Mouse (Mus musculus) ES-Bruce4 (cell line): ENCODE results near the gene Kalrn. TPM values are rescaled to one million over a fixed set of nuclear protein-coding genes. Genes with fewer than 3 reads are reported as not detected.

Source experiments
- H3K27ac ChIP-seq: 2 replicates; pipeline ENCODE4 v1.5.1; 2012; ENCODE audit warnings: low read length, inconsistent platforms; ENCODE audit not compliant: insufficient read depth
- H3K27me3 ChIP-seq: 2 replicates; pipeline ENCODE4 v1.6.1; 2012; ENCODE audit warnings: mild to moderate bottlenecking, low read length, inconsistent platforms; ENCODE audit not compliant: control insufficient read depth, poor library complexity, insufficient read depth, severe bottlenecking
- H3K36me3 ChIP-seq: 2 replicates; pipeline ENCODE4 v1.6.1; 2012; ENCODE audit warnings: inconsistent platforms, mild to moderate bottlenecking, low read length, moderate library complexity; ENCODE audit not compliant: control insufficient read depth, poor library complexity, insufficient read depth, severe bottlenecking
- H3K4me1 ChIP-seq: one replicate; pipeline ENCODE4 v1.8.1; 2011; ENCODE audit warnings: low read length; ENCODE audit not compliant: control insufficient read depth, insufficient read depth
- H3K4me3 ChIP-seq: 2 replicates; pipeline ENCODE4 v1.5.1; 2011; ENCODE audit warnings: low read depth, mild to moderate bottlenecking, low read length
- H3K9ac ChIP-seq: 2 replicates; pipeline ENCODE4 v1.6.1; 2012; ENCODE audit warnings: low read depth, mild to moderate bottlenecking, inconsistent platforms; ENCODE audit not compliant: poor library complexity, severe bottlenecking
- H3K9me3 ChIP-seq: replicated peaks from 2 replicates; pipeline ENCODE4 v1.6.1; 2012; ENCODE audit warnings: mild to moderate bottlenecking, low read length, inconsistent platforms; ENCODE audit not compliant: control insufficient read depth, poor library complexity, insufficient read depth, severe bottlenecking
- CTCF ChIP-seq: IDR thresholded peaks from one replicate; pipeline ENCODE4 v1.8.1; 2011; ENCODE audit warnings: low read depth, low read length
- EP300 ChIP-seq: IDR thresholded peaks from 2 replicates; pipeline ENCODE4 v1.6.1; 2011; ENCODE audit warnings: low read depth, low read length; ENCODE audit not compliant: insufficient read depth
- POLR2A ChIP-seq: IDR thresholded peaks from one replicate; pipeline ENCODE4 v1.8.1; 2011; ENCODE audit warnings: low read length; ENCODE audit not compliant: insufficient read depth
- polyA plus RNA-seq: library from polyadenylated mRNA; stranded (reverse); fragments of >200 nt; gene quantifications from 2 replicates; pipeline ENCODE4 v1.2.4, GENCODE M21; 2011; ENCODE audit warnings: low read depth; ENCODE audit not compliant: missing spikeins, insufficient read depth, insufficient read length

Kalrn gene
- 8.2 and 9.0 TPM in 2 replicates for polyA plus RNA-seq

DNA sequence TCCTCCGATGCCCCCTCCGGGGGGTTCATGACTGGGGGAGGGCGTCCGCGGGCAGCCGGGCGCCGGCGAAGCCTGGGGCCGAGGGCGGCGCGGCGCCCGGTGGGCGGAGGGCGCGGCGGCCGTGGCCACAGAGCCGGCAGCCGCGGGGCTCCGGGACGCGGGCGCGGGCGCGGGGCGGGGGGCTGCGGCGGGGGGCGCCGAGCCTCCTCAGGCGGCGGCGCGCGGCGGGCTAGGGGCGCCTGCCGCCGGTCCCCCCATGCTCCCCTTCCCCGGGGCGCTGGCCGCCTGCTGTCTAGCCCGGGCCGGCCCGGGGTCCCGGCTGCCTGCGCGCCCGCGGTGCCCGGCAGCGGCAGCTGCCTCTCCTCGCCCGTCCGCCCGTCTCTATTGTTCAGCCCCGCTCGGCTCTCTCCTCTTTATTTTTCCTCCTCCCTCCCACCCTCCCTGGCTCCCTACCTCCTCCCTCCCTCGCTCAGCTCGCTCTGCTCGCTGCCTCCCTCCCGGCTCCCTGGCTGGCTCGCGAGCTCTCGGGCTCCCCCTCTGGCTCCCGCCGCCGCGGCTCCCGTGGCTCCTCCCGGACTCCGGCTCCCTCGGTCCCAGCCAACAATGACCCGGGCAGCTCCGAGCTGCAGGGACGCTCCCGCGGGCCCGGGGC is at the start of gene Kalrn:
Gene Kalrn (minus strand): TSS at position 382 of the 652 bp plus-strand sequence.
- H3K9me3 ChIP-seq = no peaks in the 10 kb centered on the region; the same call in 1 of the 2 replicates
- H3K4me1 ChIP-seq = no peaks in the 10 kb centered on the region
- peak within 1 kb of the TSS; percentile 82 for H3K4me3 ChIP-seq
- H3K27ac ChIP-seq = no peak within 1 kb of the TSS
- H3K27me3 ChIP-seq = peaks cover 26% of the 10 kb centered on the region
- H3K9ac ChIP-seq = peak within 1 kb of the TSS; percentile 84
- TF ChIP-seq POLR2A (no peak), CTCF (no peak), EP300 (no peak)
- no peaks in the 10 kb centered on the region for H3K36me3 ChIP-seq

DNA sequence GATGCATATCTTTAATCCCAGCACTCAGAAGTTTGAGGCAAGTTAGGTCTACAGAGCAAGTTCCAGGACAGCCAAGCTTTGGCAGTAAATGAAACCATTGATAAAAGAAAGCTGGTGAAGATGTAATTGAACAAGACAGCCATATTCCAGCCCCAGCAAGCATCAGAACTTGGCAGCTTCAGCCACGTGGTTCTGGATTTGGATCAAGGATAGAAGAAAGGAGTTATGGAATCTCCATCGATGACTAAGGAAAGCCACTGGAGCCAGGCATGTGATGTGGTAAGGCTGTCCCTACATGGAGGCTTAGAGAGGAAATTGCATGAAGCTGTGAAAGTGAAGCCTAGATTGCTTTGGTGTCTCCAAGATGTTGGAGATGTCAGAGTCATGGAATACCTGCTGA is 40.7 kb upstream of the Kalrn start:
- Histone ChIP-seq H3K36me3 (no peaks in the 10 kb centered on the region), H3K4me3 (no peak overlapping the region), H3K4me1 (no peaks in the 10 kb centered on the region), H3K27me3 (no peaks in the 10 kb centered on the region), H3K9me3 (no peaks in the 10 kb centered on the region; the same call in 1 of the 2 replicates), H3K27ac (no peak overlapping the region), H3K9ac (no peak overlapping the region)
- no peak for TF ChIP-seq EP300
- no peak for TF ChIP-seq CTCF
- no peak for TF ChIP-seq POLR2A

DNA sequence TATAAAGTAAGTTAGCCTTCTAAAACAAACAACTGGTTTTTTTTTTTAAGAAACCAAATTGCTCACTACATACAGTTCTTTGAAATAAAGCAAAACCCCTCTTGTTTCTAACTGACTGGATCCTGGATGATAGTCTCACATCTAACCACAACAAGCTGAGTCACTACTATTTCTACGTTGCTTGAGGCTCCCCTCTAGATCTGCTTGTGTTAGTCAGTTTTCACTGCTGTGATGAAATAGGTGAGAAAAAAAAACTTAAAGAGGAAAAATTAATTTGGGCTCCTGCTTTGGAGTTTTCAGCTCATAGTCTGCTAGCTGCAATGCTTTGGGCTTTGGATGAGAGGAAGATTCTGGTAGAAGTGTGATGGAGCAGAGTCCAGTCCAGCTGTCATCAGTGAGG is 36.8 kb upstream of the Kalrn start:
- Histone ChIP-seq H3K27me3 (no peaks in the 10 kb centered on the region), H3K9ac (no peak overlapping the region), H3K4me3 (no peak overlapping the region), H3K36me3 (no peaks in the 10 kb centered on the region), H3K27ac (no peak overlapping the region), H3K9me3 (no peaks in the 10 kb centered on the region; the same call in 1 of the 2 replicates), H3K4me1 (no peaks in the 10 kb centered on the region)
- TF ChIP-seq EP300 = no peak

DNA sequence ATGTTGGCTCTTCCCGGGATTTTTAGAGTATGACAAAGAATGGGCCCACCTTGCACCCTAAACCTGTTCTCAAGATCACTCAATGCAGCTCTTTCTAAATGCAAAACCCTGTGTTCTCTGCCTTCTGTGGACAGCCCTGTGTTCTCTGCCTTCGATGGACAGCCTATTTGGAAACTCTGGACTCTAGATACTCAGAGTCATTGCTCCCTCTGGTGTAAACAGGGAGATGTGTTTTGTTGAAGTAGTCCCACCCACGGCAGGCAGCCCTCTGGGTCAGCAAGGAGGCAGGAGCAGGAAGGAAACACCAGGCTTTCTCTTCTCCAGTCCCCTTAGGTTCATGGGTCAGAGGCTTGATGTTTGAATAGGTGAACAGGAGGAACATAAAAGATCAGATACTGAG is 32.3 kb upstream of the Kalrn start:
- Histone ChIP-seq H3K4me3 (no peak overlapping the region), H3K27me3 (no peaks in the 10 kb centered on the region), H3K4me1 (no peaks in the 10 kb centered on the region), H3K9ac (no peak overlapping the region), H3K9me3 (no peaks in the 10 kb centered on the region), H3K36me3 (no peaks in the 10 kb centered on the region), H3K27ac (no peak overlapping the region)
- TF ChIP-seq CTCF (no peak), POLR2A (no peak), EP300 (no peak)

DNA sequence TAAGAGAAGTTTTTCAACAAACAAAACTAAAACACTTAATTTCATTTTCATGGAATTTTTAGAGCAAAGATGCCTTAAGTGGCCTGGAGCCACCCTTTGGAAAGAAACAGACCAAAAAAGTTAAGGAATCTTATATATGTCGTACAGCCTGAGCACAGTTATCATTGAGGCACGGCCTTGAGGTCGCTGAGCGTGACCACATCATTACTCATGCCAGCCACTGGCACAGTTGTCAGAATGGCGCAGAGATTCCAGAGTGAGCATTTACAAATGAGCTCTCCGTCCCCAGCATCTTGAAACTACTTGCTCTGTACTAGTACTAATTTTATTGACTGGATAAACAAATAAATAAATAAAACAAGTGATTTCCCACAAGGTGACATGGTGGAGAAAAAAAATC is 30.5 kb upstream of the Kalrn start:
- no peaks in the 10 kb centered on the region for H3K36me3 ChIP-seq
- H3K4me1 ChIP-seq = no peaks in the 10 kb centered on the region
- H3K9me3 ChIP-seq = no peaks in the 10 kb centered on the region
- TF ChIP-seq EP300 = no peak
- no peak overlapping the region for H3K27ac ChIP-seq
- no peak overlapping the region for H3K9ac ChIP-seq
- no peaks in the 10 kb centered on the region for H3K27me3 ChIP-seq
- no peak overlapping the region for H3K4me3 ChIP-seq

DNA sequence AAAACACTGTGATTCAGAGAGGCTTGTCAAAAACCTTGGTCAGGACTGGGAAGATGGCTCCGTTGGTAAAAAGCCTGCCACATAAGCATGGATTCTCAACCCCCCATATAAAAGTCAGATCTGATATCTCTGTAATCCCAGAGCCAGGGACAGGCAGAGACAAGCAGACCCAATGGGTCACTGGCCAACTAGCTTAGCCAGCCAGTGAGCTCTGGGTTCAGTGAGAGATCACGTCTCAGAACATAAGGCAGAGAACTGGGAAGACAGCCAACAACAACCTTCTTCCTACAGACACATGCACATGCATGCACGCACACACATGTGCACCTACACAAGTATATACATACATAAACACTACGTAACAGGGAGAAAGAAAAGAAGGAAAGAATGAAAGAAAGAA is 29.7 kb upstream of the Kalrn start:
- H3K27ac ChIP-seq = no peak overlapping the region
- no peak overlapping the region for H3K9ac ChIP-seq
- H3K9me3 ChIP-seq = no peaks in the 10 kb centered on the region
- no peak for TF ChIP-seq EP300
- H3K4me1 ChIP-seq = no peaks in the 10 kb centered on the region
- no peaks in the 10 kb centered on the region for H3K27me3 ChIP-seq
- H3K4me3 ChIP-seq = no peak overlapping the region
- no peaks in the 10 kb centered on the region for H3K36me3 ChIP-seq
